In genomic region chr4:98726590-98727237, GRCm38 (mm10) we compare ENCODE assay signal across 8 mouse cellular contexts. TPM values are rescaled to one million over a fixed set of nuclear protein-coding genes. Genes with fewer than 3 reads are reported as not detected.
DNase-seq lines count a peak whose midpoint lies in the region; ATAC-seq and TF ChIP-seq lines count a peak whose summit lies in the region.
"Had no signal": no experiment of that assay in that cellular context is flagged by ENCODE, and none has a peak within 500 bp of the region (broad histone marks: within the 10 kb centered on the region; RNA-seq: fewer than 3 reads in every experiment).

L1td1 (plus strand) TSS chr4:98726734.

- H3K4me3 ChIP-seq in ES-Bruce4 (ENCODE audit: low read depth, low read length) (peak within 1 kb of the TSS; percentile 96), ES-E14 (ENCODE audit: insufficient read depth in 1 of 2, low read depth in 1 of 2, low read length in 2 of 2, poor library complexity in 1 of 2, severe bottlenecking in 1 of 2) (peak within 1 kb of the TSS; percentile 94 to 95)
- peak within 1 kb of the TSS; percentile 18; the same call in 1 of the 2 replicates for H3K4me3 ChIP-seq in hindbrain, embryonic 11.5 days (ENCODE audit: low read depth, low read length)
- peak within 1 kb of the TSS; percentile 48 for H3K4me3 ChIP-seq in midbrain, embryonic 10.5 days

- 2% methylated on average over 29 of the region's 29 CpGs for WGBS in hindbrain, embryonic 11.5 days
- WGBS in midbrain, embryonic 10.5 days: 2% methylated on average over 29 of the region's 29 CpGs

- H3K4me1 ChIP-seq in ES-Bruce4 (ENCODE audit: control insufficient read depth, insufficient read depth, low read length) (no peaks in the 10 kb centered on the region), ES-E14 (ENCODE audit: control insufficient read depth in 2 of 2, insufficient read depth in 2 of 2, low read length in 2 of 2, poor library complexity in 1 of 2) (peaks cover 2 to 4% of the 10 kb centered on the region in 2 experiments; a peak in 1 of 4 replicates)
- peaks cover 6% of the 10 kb centered on the region; the same call in 1 of the 2 replicates for H3K4me1 ChIP-seq in hindbrain, embryonic 11.5 days (replicated peaks; ENCODE audit: control insufficient read depth, insufficient read depth, low read length)
- peaks cover 23% of the 10 kb centered on the region for H3K4me1 ChIP-seq in midbrain, embryonic 10.5 days

- TF ChIP-seq EP300 in ES-Bruce4 (IDR thresholded peaks at IDR 0.05; ENCODE audit: insufficient read depth, low read depth, low read length): peak; percentile 96

- peaks cover 22% of the 10 kb centered on the region for H3K36me3 ChIP-seq in ES-Bruce4 (ENCODE audit: control insufficient read depth, insufficient read depth, low read length, poor library complexity, severe bottlenecking)
- H3K36me3 ChIP-seq in ES-E14 (ENCODE audit: control insufficient read depth, insufficient read depth, low read length, poor library complexity, severe bottlenecking): peaks cover 24% of the 10 kb centered on the region
- no peaks in the 10 kb centered on the region for H3K36me3 ChIP-seq in hindbrain, embryonic 11.5 days (ENCODE audit: control insufficient read depth, insufficient read depth, low read length)
- no peaks in the 10 kb centered on the region for H3K36me3 ChIP-seq in midbrain, embryonic 10.5 days

- TF ChIP-seq POLR2A in ES-Bruce4 (IDR thresholded peaks at IDR 0.05; ENCODE audit: insufficient read depth, low read length): peak; percentile 94

- peak; percentile 21; the same call in 1 of the 2 replicates for ATAC-seq in hindbrain, embryonic 11.5 days (ENCODE audit: low FRiP score)

- H3K9ac ChIP-seq in ES-Bruce4 (ENCODE audit: low read depth, poor library complexity, severe bottlenecking) (peak within 1 kb of the TSS; percentile 89), ES-E14 (ENCODE audit: insufficient read depth, low read depth, low read length, poor library complexity, severe bottlenecking) (peak within 1 kb of the TSS; percentile 97)
- H3K9ac ChIP-seq in hindbrain, embryonic 11.5 days (ENCODE audit: low read depth, low read length): 0 out of 2 replicates have a peak within 1 kb of the TSS, but pooled peaks have one; percentile 16

- H3K27ac ChIP-seq in ES-Bruce4 (ENCODE audit: insufficient read depth, low read length): peak within 1 kb of the TSS; percentile 96
- H3K27ac ChIP-seq in ES-E14 (ENCODE audit: insufficient read depth, low read depth, low read length, poor library complexity, severe bottlenecking): peak within 1 kb of the TSS; percentile 96
- no peak within 1 kb of the TSS for H3K27ac ChIP-seq in hindbrain, embryonic 11.5 days (ENCODE audit: low read depth, low read length)
- no peak within 1 kb of the TSS for H3K27ac ChIP-seq in midbrain, embryonic 10.5 days (replicated peaks)

- H3K4me2 ChIP-seq in hindbrain, embryonic 11.5 days (replicated peaks; ENCODE audit: low read depth, low read length): peak within 1 kb of the TSS; percentile 51

- peak; percentile 73 for DNase-seq in ES-E14 (ENCODE audit: low read depth, low spot score)
- DNase-seq in hindbrain, embryonic 11.5 days (ENCODE audit: low spot score): peak; percentile 39
- peak; percentile 36 for DNase-seq in midbrain, embryonic 10.5 days (ENCODE audit: low spot score)
- no peak for DNase-seq in thymus, postnatal 4 days
- DNase-seq in spleen, postnatal 14 days (ENCODE audit: low spot score in 2 of 2): no peak
- DNase-seq in right cerebral cortex, adult 18-20 months: no peak
- DNase-seq: heart, postnatal 36 days had no signal

- no peak for TF ChIP-seq CTCF in ES-Bruce4 (IDR thresholded peaks at IDR 0.05; ENCODE audit: low read depth, low read length)

- in situ Hi-C loops in ES-E14 (cut with MboI; ENCODE audit: low sequenced_read_pairs in 2 of 2, unreplicated experiment in 2 of 2): loop anchor here (10.0 to 25.0 kb wide), 2 partner anchors 158 to 161 kb away; no protein-coding TSS in a partner anchor

- H3K9me3 ChIP-seq in ES-Bruce4 (replicated peaks; ENCODE audit: control insufficient read depth, insufficient read depth, low read length, poor library complexity, severe bottlenecking) (no peaks in the 10 kb centered on the region), ES-E14 (ENCODE audit: control insufficient read depth, insufficient read depth, low read depth, low read length) (no peaks in the 10 kb centered on the region)
- H3K9me3 ChIP-seq in hindbrain, embryonic 11.5 days (ENCODE audit: control insufficient read depth, low read length): no peaks in the 10 kb centered on the region
- no peaks in the 10 kb centered on the region for H3K9me3 ChIP-seq in midbrain, embryonic 10.5 days (replicated peaks)

- H3K27me3 ChIP-seq in ES-Bruce4 (ENCODE audit: control insufficient read depth, insufficient read depth, low read length, poor library complexity, severe bottlenecking): no peaks in the 10 kb centered on the region
- H3K27me3 ChIP-seq in hindbrain, embryonic 11.5 days (ENCODE audit: control insufficient read depth, insufficient read depth, low read length): peaks cover 29% of the 10 kb centered on the region
- peaks cover 44% of the 10 kb centered on the region for H3K27me3 ChIP-seq in midbrain, embryonic 10.5 days (ENCODE audit: low read depth, poor library complexity, severe bottlenecking)

TF ChIP-seq in ES-E14, 5 proteins besides CTCF, POLR2A, EP300 and RAD21:
- TF ChIP-seq MAFK (IDR thresholded peaks at IDR 0.05; ENCODE audit: insufficient read depth, low read depth, low read length) (0 out of 2 replicates have a peak, but pooled peaks have one; percentile 16), ZC3H11A (IDR thresholded peaks at IDR 0.05; ENCODE audit: borderline replicate concordance, low read depth, low read length) (no peak), ZNF384 (IDR thresholded peaks at IDR 0.05; ENCODE audit: low read depth, low read length) (no peak)

RNA-seq across cellular contexts. Expression of gene L1td1, which starts in this region (rescaled TPM):
- polyA plus RNA-seq in ES-Bruce4 (2011; ENCODE audit: insufficient read depth, insufficient read length, low read depth, missing spikeins): 236 and 254 TPM in 2 replicates
- 234 and 286 TPM in 2 replicates for total RNA-seq in ES-E14 (2012; rRNA removed)
- 0.68 TPM in 1 of 2 replicates, not detected in the other for polyA plus RNA-seq in hindbrain, embryonic 11.5 days (2014; fragmentation: Nextera tagmentation; extraction: Ambion mirVana)
- polyA plus RNA-seq in midbrain, embryonic 10.5 days (2016; fragmentation: Nextera tagmentation; extraction: Ambion mirVana): 0.10 and 0.11 TPM in 2 replicates
- total RNA-seq: heart, postnatal 36 days had no signal

Comparison
In these comparisons a context has a peak if more than half of its experiments do, and no peak if none do; other contexts are left out.
1. RNA of gene L1td1 (polyA plus RNA-seq): 236 to 254 TPM in ES-Bruce4; 0.68 TPM in hindbrain, embryonic 11.5 days and 0.10 to 0.11 TPM in midbrain, embryonic 10.5 days; every median in the first group is over 100 times any median in the second.
2. Peak in DNase-seq, ATAC-seq, H3K4me3 ChIP-seq, H3K9ac ChIP-seq and H3K4me2 ChIP-seq in hindbrain, embryonic 11.5 days; RNA of the gene not detected or under 1 TPM.
3. Peak in DNase-seq and H3K4me3 ChIP-seq in midbrain, embryonic 10.5 days; RNA of the gene not detected or under 1 TPM.
4. H3K27ac ChIP-seq: peak in ES-Bruce4 (single experiment) and ES-E14 (single experiment); none in hindbrain, embryonic 11.5 days (single experiment) and midbrain, embryonic 10.5 days (single experiment).
5. H3K4me3 ChIP-seq: peak in every context shown above with its lines; median percentile 96 in ES-Bruce4; 94 in ES-E14; 48 in midbrain, embryonic 10.5 days; 18 in hindbrain, embryonic 11.5 days.
6. H3K9ac ChIP-seq: peak in every context shown above with its lines; median percentile 97 in ES-E14; 89 in ES-Bruce4; 16 in hindbrain, embryonic 11.5 days.